Mouse (Mus musculus): ENCODE results near the gene Hras. TPM values are rescaled to one million over a fixed set of nuclear protein-coding genes. Genes with fewer than 3 reads are reported as not detected.

Gene Hras
- total and polyA plus RNA-seq, 3 experiments = 149 to 183 TPM; not detected in 1

GRCm38 (mm10) chr7:141167901-141168517, 25.8 kb downstream of the Hras start:
- peak overlapping the region; percentile 74 to 88 for H3K4me3 ChIP-seq (ENCODE audit: control insufficient read depth in 1 of 2, insufficient read depth in 1 of 2, low read depth in 2 of 2, low read length in 2 of 2)
- peaks cover 0 to 18% of the 10 kb centered on the region in 2 experiments; a peak in 2 of 4 replicates for H3K36me3 ChIP-seq (ENCODE audit: control insufficient read depth in 1 of 2, insufficient read depth in 2 of 2, low read length in 2 of 2)
- H3K9ac ChIP-seq (ENCODE audit: control insufficient read depth, low read depth, low read length, poor library complexity, severe bottlenecking) = peak overlapping the region; percentile 78
- no peaks in the 10 kb centered on the region for H3K27me3 ChIP-seq (ENCODE audit: control insufficient read depth in 1 of 2, insufficient read depth in 2 of 2, low read length in 2 of 2)
- TF ChIP-seq ZC3H11A (IDR thresholded peaks at IDR 0.05; ENCODE audit: low read depth, low read length) (no peak), NRF1 (IDR thresholded peaks at IDR 0.05; ENCODE audit: insufficient read depth, low read depth, low read length, poor library complexity, severe bottlenecking) (no peak), BHLHE40 (IDR thresholded peaks at IDR 0.05; ENCODE audit: borderline replicate concordance, low read depth, low read length) (no peak), MAZ (IDR thresholded peaks at IDR 0.05; ENCODE audit: low read depth, low read length) (no peak)
- peaks cover 10% of the 10 kb centered on the region for H3K79me2 ChIP-seq (ENCODE audit: control insufficient read depth, insufficient read depth, low read length, poor library complexity)
- H3K27ac ChIP-seq (ENCODE audit: control insufficient read depth, low read depth, low read length) = peak overlapping the region; percentile 54
- peak; percentile 65 for DNase-seq (ENCODE audit: low read depth, low spot score)
- no peaks in the 10 kb centered on the region for H3K9me3 ChIP-seq (replicated peaks; ENCODE audit: insufficient read depth, low read length)
- peaks cover 4 to 18% of the 10 kb centered on the region in 2 experiments; a peak in 3 of 4 replicates for H3K4me1 ChIP-seq (ENCODE audit: control insufficient read depth in 1 of 2, insufficient read depth in 2 of 2, low read length in 2 of 2)

- Histone ChIP-seq H3K9ac (ENCODE audit: control insufficient read depth, low read depth, low read length, poor library complexity, severe bottlenecking) (no peak overlapping the region), H3K4me1 (ENCODE audit: control insufficient read depth in 1 of 2, insufficient read depth in 2 of 2, low read length in 2 of 2) (peaks cover 4 to 14% of the 10 kb centered on the region in 2 experiments; a peak in 3 of 4 replicates), H3K4me3 (ENCODE audit: control insufficient read depth in 1 of 2, insufficient read depth in 1 of 2, low read depth in 2 of 2, low read length in 2 of 2) (no peak overlapping the region), H3K9me3 (replicated peaks; ENCODE audit: insufficient read depth, low read length) (no peaks in the 10 kb centered on the region), H3K27me3 (ENCODE audit: control insufficient read depth in 1 of 2, insufficient read depth in 2 of 2, low read length in 2 of 2) (no peaks in the 10 kb centered on the region), H3K36me3 (ENCODE audit: control insufficient read depth in 1 of 2, insufficient read depth in 2 of 2, low read length in 2 of 2) (peaks cover 3 to 16% of the 10 kb centered on the region in 2 experiments; a peak in 3 of 4 replicates), H3K27ac (ENCODE audit: control insufficient read depth, low read depth, low read length) (no peak overlapping the region), H3K79me2 (ENCODE audit: control insufficient read depth, insufficient read depth, low read length, poor library complexity) (peaks cover 4% of the 10 kb centered on the region)
- TF ChIP-seq MEF2A (IDR thresholded peaks at IDR 0.05; ENCODE audit: extremely low read depth, insufficient replicate concordance, low read depth, low read length, poor library complexity, severe bottlenecking) (no peak), ZNF384 (IDR thresholded peaks at IDR 0.05; ENCODE audit: low read depth, low read length) (no peak), RCOR1 (IDR thresholded peaks at IDR 0.05; ENCODE audit: low read depth, low read length) (no peak), RAD21 (IDR thresholded peaks at IDR 0.05; ENCODE audit: low read depth, low read length) (no peak), ELF1 (IDR thresholded peaks at IDR 0.05; ENCODE audit: low read depth, low read length) (no peak), POLR2A (IDR thresholded peaks at IDR 0.05; ENCODE audit: control insufficient read depth in 1 of 2, insufficient read depth in 1 of 2, low read depth in 1 of 2, low read length in 2 of 2, poor library complexity in 1 of 2) (no peak), POLR2AphosphoS5 (IDR thresholded peaks at IDR 0.05; ENCODE audit: borderline replicate concordance, low read depth, low read length) (no peak), MAZ (IDR thresholded peaks at IDR 0.05; ENCODE audit: low read depth, low read length) (no peak), ETS1 (IDR thresholded peaks at IDR 0.05; ENCODE audit: low read depth, low read length) (no peak), MYB (IDR thresholded peaks at IDR 0.05; ENCODE audit: low read depth, low read length) (no peak), CHD1 (IDR thresholded peaks at IDR 0.05; ENCODE audit: low read depth, low read length) (no peak), TCF12 (IDR thresholded peaks at IDR 0.05; ENCODE audit: low read depth, low read length) (no peak), E2F4 (IDR thresholded peaks at IDR 0.05; ENCODE audit: borderline replicate concordance, low read depth, low read length) (no peak), GABPA (IDR thresholded peaks at IDR 0.05; ENCODE audit: low read depth, low read length) (no peak), KAT2A (conservative IDR thresholded peaks at IDR 0.05; ENCODE audit: low read depth, low read length) (no peak), NELFE (IDR thresholded peaks at IDR 0.05; ENCODE audit: low read depth, low read length) (no peak), MAX (IDR thresholded peaks at IDR 0.05; ENCODE audit: low read length) (no peak), BHLHE40 (IDR thresholded peaks at IDR 0.05; ENCODE audit: borderline replicate concordance, low read depth, low read length) (no peak), ZMIZ1 (IDR thresholded peaks at IDR 0.05; ENCODE audit: low read depth, low read length) (no peak)
- DNase-seq (ENCODE audit: low read depth, low spot score) = no peak
Observed at GRCm38 (mm10) chr7:141164850-141165249, 29.0 kb downstream of the Hras start.

All from MEL (cell line).